Mouse (Mus musculus): Measurements from ENCODE around the gene Wnt7b. TPM values are rescaled to one million over a fixed set of nuclear protein-coding genes. Genes with fewer than 3 reads are reported as not detected.
A peak's percentile ranks its signal among the peaks of the same experiment; 100 is the strongest.

The Wnt7b gene
- polyA plus RNA-seq, 1 experiment from 2014 or later, result 130 TPM

DNA sequence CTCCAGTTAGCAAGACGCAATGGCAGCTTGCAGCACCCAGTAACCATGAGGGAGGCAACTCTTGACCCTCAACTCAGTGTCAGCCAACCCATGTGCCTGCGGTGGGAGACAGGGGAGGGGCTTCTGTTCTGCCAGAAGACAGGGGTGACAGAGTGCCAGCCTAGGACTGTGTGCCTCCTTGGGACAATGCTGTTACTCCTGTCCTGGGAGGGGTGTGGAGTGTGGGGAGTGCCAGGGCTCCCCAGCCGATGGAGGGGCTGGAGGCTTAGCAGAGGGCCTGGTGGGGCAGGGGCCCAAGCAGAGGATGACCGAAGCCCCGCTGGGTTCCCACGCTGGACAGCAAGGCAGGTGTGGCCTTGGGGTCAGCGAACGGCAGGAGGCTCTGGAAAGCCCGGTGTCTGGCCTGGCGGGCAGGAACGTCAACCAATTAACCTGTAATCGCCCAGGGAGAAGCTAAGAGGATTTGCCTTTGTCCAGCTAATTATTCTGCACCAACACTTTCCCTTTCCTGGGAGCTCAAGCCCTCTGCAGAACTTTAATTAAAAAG, 57.8 kb downstream of the Wnt7b start:
- ATAC-seq (ENCODE audit: low FRiP score), result 0 out of 2 replicates have a peak, but pooled peaks have one; percentile 51
- Histone ChIP-seq H3K27ac (peak overlapping the region; percentile 58; the same call in 1 of the 2 replicates), H3K36me3 (replicated peaks) (no peaks in the 10 kb centered on the region), H3K27me3 (peaks cover 16% of the 10 kb centered on the region), H3K4me1 (peaks cover 29% of the 10 kb centered on the region), H3K4me3 (replicated peaks) (no peak overlapping the region), H3K9ac (no peak overlapping the region), H3K4me2 (no peak overlapping the region), H3K9me3 (no peaks in the 10 kb centered on the region)
- WGBS, result 6% methylated on average over 12 of the region's 12 CpGs

GRCm38 (mm10) chr15:85523173-85523991, 58.9 kb downstream of the Wnt7b start:
- Histone ChIP-seq H3K9me3 (no peaks in the 10 kb centered on the region), H3K4me3 (replicated peaks) (no peak overlapping the region; the same call in 1 of the 2 replicates), H3K4me2 (peak overlapping the region; percentile 19; the same call in 1 of the 2 replicates), H3K4me1 (peaks cover 29% of the 10 kb centered on the region), H3K36me3 (replicated peaks) (no peaks in the 10 kb centered on the region), H3K27me3 (peaks cover 16% of the 10 kb centered on the region), H3K9ac (peak overlapping the region; percentile 7; the same call in 1 of the 2 replicates), H3K27ac (0 out of 2 replicates have a peak overlapping the region, but pooled peaks have one; percentile 36)
- peak; percentile 23; the same call in 1 of the 2 replicates for ATAC-seq (ENCODE audit: low FRiP score)
- 8% methylated on average over 14 of the region's 14 CpGs for WGBS

- H3K36me3 ChIP-seq (replicated peaks), result no peaks in the 10 kb centered on the region
- no peak overlapping the region for H3K9ac ChIP-seq
- no peak for ATAC-seq (ENCODE audit: low FRiP score)
- H3K9me3 ChIP-seq, result no peaks in the 10 kb centered on the region
- 67% methylated on average over 4 of the region's 4 CpGs for WGBS
- H3K4me3 ChIP-seq (replicated peaks), result no peak overlapping the region
- H3K4me2 ChIP-seq, result no peak overlapping the region
- peaks cover 14% of the 10 kb centered on the region for H3K27me3 ChIP-seq
- peaks cover 16% of the 10 kb centered on the region for H3K4me1 ChIP-seq
- no peak overlapping the region for H3K27ac ChIP-seq
These were observed 62.8 kb downstream of the Wnt7b start for GRCm38 (mm10) chr15:85519438-85519837.

DNA sequence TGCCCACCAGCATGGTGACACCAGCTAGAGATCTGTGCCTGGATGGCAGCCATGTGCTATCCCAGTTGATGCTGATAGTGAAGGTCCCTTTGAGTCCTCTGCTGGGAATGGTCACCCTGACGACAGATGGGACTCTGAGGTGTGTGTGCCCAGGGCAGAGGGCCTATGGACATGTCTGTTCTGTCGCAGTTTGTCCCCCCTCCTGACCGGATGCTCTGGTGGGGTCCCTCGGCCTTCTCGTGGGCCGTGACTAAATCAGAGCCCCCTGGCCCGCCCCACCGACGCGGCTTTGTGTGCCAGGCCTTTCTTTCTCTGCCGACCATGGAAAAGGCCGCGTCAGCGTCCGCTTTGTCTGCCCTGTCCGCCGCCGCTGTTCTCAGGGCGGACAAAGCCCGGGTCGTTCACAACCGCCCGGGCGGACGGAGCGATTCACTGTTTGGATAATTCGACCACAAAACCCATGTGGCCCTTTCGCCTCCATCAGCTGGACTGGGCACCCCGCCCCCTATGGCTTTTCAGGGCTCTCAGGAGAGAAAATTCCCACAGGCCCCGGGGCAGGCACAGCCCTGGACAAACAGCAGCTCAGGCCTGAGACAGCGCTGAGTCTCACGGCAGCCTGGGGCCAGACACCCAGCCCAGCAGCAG, 74.8 kb downstream of the Wnt7b start:
- H3K4me3 ChIP-seq (replicated peaks), result no peak overlapping the region
- H3K4me2 ChIP-seq, result peak overlapping the region; percentile 10; the same call in 1 of the 2 replicates
- peak; percentile 71 for ATAC-seq (ENCODE audit: low FRiP score)
- H3K27me3 ChIP-seq, result no peaks in the 10 kb centered on the region
- no peaks in the 10 kb centered on the region for H3K36me3 ChIP-seq (replicated peaks)
- peak overlapping the region; percentile 77 for H3K27ac ChIP-seq
- no peaks in the 10 kb centered on the region for H3K9me3 ChIP-seq
- 9% methylated on average over 32 of the region's 32 CpGs for WGBS
- H3K4me1 ChIP-seq, result peaks cover 37% of the 10 kb centered on the region
- peak overlapping the region; percentile 43 for H3K9ac ChIP-seq

DNA sequence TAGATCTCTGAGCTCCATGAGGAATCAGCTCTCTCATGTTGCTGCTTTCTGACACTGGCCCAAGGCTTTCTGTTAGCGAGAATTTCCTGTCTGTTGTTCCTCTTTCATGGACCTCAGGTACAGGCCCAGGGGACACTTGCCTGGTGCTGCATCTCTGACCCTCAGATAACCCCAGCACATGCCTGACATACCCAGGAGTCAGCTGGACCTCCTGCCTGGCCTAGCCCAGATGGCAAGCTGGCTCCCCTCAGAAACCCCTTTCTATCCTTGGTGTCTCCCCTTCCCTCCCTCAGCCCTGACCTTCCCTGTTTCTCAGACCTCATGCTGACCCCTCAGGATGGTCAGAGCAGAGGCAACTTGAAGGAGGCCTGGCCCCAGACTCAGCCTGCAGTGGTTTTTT, 75.6 kb downstream of the Wnt7b start:
- Histone ChIP-seq H3K27me3 (no peaks in the 10 kb centered on the region), H3K4me2 (no peak overlapping the region), H3K4me1 (peaks cover 37% of the 10 kb centered on the region), H3K4me3 (replicated peaks) (no peak overlapping the region), H3K36me3 (replicated peaks) (no peaks in the 10 kb centered on the region), H3K9ac (no peak overlapping the region), H3K9me3 (no peaks in the 10 kb centered on the region), H3K27ac (peak overlapping the region; percentile 77)
- 75% methylated on average over 1 of the region's 1 CpGs for WGBS
- no peak for ATAC-seq (ENCODE audit: low FRiP score)

- 77% methylated on average over 14 of the region's 14 CpGs for WGBS
- H3K27ac ChIP-seq, result no peak overlapping the region
- no peaks in the 10 kb centered on the region for H3K27me3 ChIP-seq
- no peak; the same call in 1 of the 2 replicates for ATAC-seq (ENCODE audit: low FRiP score)
- H3K4me2 ChIP-seq, result no peak overlapping the region
- no peak overlapping the region for H3K9ac ChIP-seq
- H3K9me3 ChIP-seq, result no peaks in the 10 kb centered on the region
- no peaks in the 10 kb centered on the region for H3K36me3 ChIP-seq (replicated peaks)
- no peak overlapping the region for H3K4me3 ChIP-seq (replicated peaks)
- H3K4me1 ChIP-seq, result peaks cover 42% of the 10 kb centered on the region
These were observed 77.0 kb downstream of the Wnt7b start for GRCm38 (mm10) chr15:85505118-85505925.

GRCm38 (mm10) chr15:85503127-85503526, 79.1 kb downstream of the Wnt7b start, which contains the start of gene 7530416G11Rik:
Gene 7530416G11Rik (minus strand): TSS chr15:85503227.
- Histone ChIP-seq H3K4me2 (no peak within 1 kb of the TSS), H3K27me3 (no peaks in the 10 kb centered on the region), H3K4me1 (peaks cover 55% of the 10 kb centered on the region), H3K9me3 (no peaks in the 10 kb centered on the region), H3K9ac (no peak within 1 kb of the TSS), H3K4me3 (replicated peaks) (no peak within 1 kb of the TSS), H3K36me3 (replicated peaks) (no peaks in the 10 kb centered on the region), H3K27ac (no peak within 1 kb of the TSS)
- WGBS, result 90% methylated on average over 8 of the region's 8 CpGs
- ATAC-seq (ENCODE audit: low FRiP score), result no peak

- peak overlapping the region; percentile 81 for H3K27ac ChIP-seq
These were observed 82.0 kb downstream of the Wnt7b start for GRCm38 (mm10) chr15:85500267-85500666.

GRCm38 (mm10) chr15:85497981-85498475, 84.2 kb downstream of the Wnt7b start:
- H3K36me3 ChIP-seq (replicated peaks), result no peaks in the 10 kb centered on the region
- H3K9me3 ChIP-seq, result no peaks in the 10 kb centered on the region
- peaks cover 55% of the 10 kb centered on the region for H3K4me1 ChIP-seq
- peak; percentile 79 for ATAC-seq (ENCODE audit: low FRiP score)
- H3K4me3 ChIP-seq (replicated peaks), result no peak overlapping the region
- H3K4me2 ChIP-seq, result peak overlapping the region; percentile 34
- 9% methylated on average over 10 of the region's 10 CpGs for WGBS
- 0 out of 2 replicates have a peak, but pooled peaks cover 2% of the 10 kb centered on the region for H3K27me3 ChIP-seq
- H3K27ac ChIP-seq, result peak overlapping the region; percentile 90
- H3K9ac ChIP-seq, result no peak overlapping the region

More at GRCm38 (mm10) chr15:85500267-85500666, 82.0 kb downstream of the Wnt7b start:
- Histone ChIP-seq H3K4me1 (peaks cover 39% of the 10 kb centered on the region), H3K9ac (no peak overlapping the region), H3K27me3 (no peaks in the 10 kb centered on the region), H3K4me3 (replicated peaks) (no peak overlapping the region), H3K4me2 (no peak overlapping the region), H3K9me3 (no peaks in the 10 kb centered on the region), H3K36me3 (replicated peaks) (no peaks in the 10 kb centered on the region)
- 89% methylated on average over 10 of the region's 10 CpGs for WGBS
- no peak for ATAC-seq (ENCODE audit: low FRiP score)

DNA sequence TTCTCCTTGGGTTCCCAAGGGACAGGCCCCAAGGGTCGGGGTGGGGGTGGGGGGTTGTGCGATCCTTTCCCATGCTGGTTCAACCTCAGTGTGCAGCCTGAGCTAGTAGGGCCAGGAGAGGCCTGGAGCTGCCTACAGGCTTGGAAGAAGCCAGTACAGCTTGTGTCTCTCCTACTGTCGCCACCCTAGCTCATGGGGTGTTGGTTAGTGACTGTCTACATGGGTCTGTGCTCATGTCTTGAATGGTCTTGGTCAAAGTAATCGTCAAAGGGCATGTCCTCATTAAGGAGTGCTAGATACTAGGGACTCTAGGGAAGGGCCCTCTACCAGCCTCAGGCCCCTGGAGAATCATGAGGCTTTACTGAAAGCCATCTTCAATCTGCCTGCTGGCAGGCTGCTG, 84.7 kb downstream of the Wnt7b start:
- Histone ChIP-seq H3K4me3 (replicated peaks) (no peak overlapping the region), H3K36me3 (replicated peaks) (no peaks in the 10 kb centered on the region), H3K27ac (peak overlapping the region; percentile 90), H3K4me1 (peaks cover 55% of the 10 kb centered on the region), H3K4me2 (peak overlapping the region; percentile 34; the same call in 1 of the 2 replicates), H3K9me3 (no peaks in the 10 kb centered on the region), H3K27me3 (0 out of 2 replicates have a peak, but pooled peaks cover 2% of the 10 kb centered on the region), H3K9ac (no peak overlapping the region)
- WGBS, result 78% methylated on average over 4 of the region's 4 CpGs
- peak; percentile 12 for ATAC-seq (ENCODE audit: low FRiP score)

DNA sequence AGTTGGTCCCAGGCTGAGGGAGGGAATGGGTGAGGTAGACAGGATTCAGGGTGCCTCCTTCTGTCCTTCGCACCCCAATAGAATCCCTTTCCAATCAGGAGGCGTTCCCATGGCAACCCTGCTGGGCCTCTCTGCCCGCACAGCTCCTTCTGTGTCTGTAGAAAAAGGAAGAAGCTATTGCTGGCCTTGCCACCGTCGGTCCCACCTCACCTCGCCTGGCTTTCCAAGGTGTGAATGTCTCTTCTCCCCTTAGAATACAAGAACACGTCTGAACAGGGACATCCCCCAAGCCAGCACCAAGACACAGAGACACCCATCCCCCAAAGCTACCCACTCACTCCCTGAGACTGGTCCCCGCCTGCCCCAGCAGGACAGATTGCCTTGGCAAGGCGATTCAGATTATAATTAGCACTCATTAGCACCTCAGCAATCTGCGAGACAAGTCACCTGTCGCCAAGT, 88.1 kb downstream of the Wnt7b start:
- no peak overlapping the region for H3K9ac ChIP-seq
- H3K4me2 ChIP-seq, result peak overlapping the region; percentile 21
- no peaks in the 10 kb centered on the region for H3K36me3 ChIP-seq (replicated peaks)
- peak overlapping the region; percentile 87 for H3K27ac ChIP-seq
- 5% methylated on average over 11 of the region's 11 CpGs for WGBS
- H3K4me3 ChIP-seq (replicated peaks), result no peak overlapping the region
- peaks cover 67% of the 10 kb centered on the region for H3K4me1 ChIP-seq
- no peaks in the 10 kb centered on the region for H3K9me3 ChIP-seq
- peak; percentile 82 for ATAC-seq (ENCODE audit: low FRiP score)
- peaks cover 15% of the 10 kb centered on the region for H3K27me3 ChIP-seq

Measured in forebrain, embryonic 12.5 days (tissue).